Comparison of ENCODE assay signal across 23 mouse cellular contexts in genomic region chr15:5533656-5534055, GRCm38 (mm10).
DNase-seq lines count a peak whose midpoint lies in the region; ATAC-seq and TF ChIP-seq lines count a peak whose summit lies in the region.
"Had no signal": no experiment of that assay in that cellular context is flagged by ENCODE, and none has a peak within 500 bp of the region (broad histone marks: within the 10 kb centered on the region; RNA-seq: fewer than 3 reads in every experiment).

No protein-coding gene starts in this region.

- H3K4me1 ChIP-seq in midbrain, postnatal 0 days (ENCODE audit: insufficient read depth, low read length): no peaks in the 10 kb centered on the region
- H3K4me1 ChIP-seq: embryonic facial prominence, embryonic 13.5 days; embryonic facial prominence, embryonic 15.5 days; forebrain, embryonic 13.5 days; forebrain, embryonic 15.5 days had no signal

- no peak overlapping the region for H3K9ac ChIP-seq in midbrain, postnatal 0 days (replicated peaks; ENCODE audit: low read length, poor library complexity, severe bottlenecking)
- H3K9ac ChIP-seq: embryonic facial prominence, embryonic 13.5 days; embryonic facial prominence, embryonic 15.5 days; forebrain, embryonic 13.5 days; forebrain, embryonic 15.5 days; forebrain, postnatal 0 days had no signal

- H3K4me2 ChIP-seq in midbrain, postnatal 0 days (ENCODE audit: low read depth, low read length, poor library complexity, severe bottlenecking): no peak overlapping the region
- H3K4me2 ChIP-seq: embryonic facial prominence, embryonic 13.5 days; embryonic facial prominence, embryonic 15.5 days; forebrain, embryonic 13.5 days; forebrain, embryonic 15.5 days had no signal

- TF ChIP-seq CTCF in C2C12 (IDR thresholded peaks at IDR 0.05; ENCODE audit: control insufficient read depth, insufficient read depth, insufficient read length): no peak
- TF ChIP-seq CTCF in midbrain, postnatal 0 days (IDR thresholded peaks at IDR 0.05): no peak

- no peak overlapping the region for H3K4me3 ChIP-seq in C2C12 (ENCODE audit: insufficient read depth, poor library complexity, severe bottlenecking)
- no peak overlapping the region for H3K4me3 ChIP-seq in midbrain, postnatal 0 days (ENCODE audit: low read depth, low read length)
- H3K4me3 ChIP-seq: embryonic facial prominence, embryonic 13.5 days; embryonic facial prominence, embryonic 15.5 days; forebrain, embryonic 13.5 days; forebrain, embryonic 15.5 days had no signal

- no peak for ATAC-seq in midbrain, postnatal 0 days (ENCODE audit: low FRiP score)
- ATAC-seq: activated CD4-positive, CD25-positive, alpha-beta regulatory T cell, adult 4 months; forebrain, embryonic 13.5 days; forebrain, embryonic 15.5 days; forebrain, postnatal 0 days; Patski had no signal

- no peak overlapping the region for H3K27ac ChIP-seq in midbrain, postnatal 0 days (ENCODE audit: low read depth, low read length)
- H3K27ac ChIP-seq: embryonic facial prominence, embryonic 13.5 days; embryonic facial prominence, embryonic 15.5 days; forebrain, embryonic 13.5 days; forebrain, embryonic 15.5 days had no signal

- H3ac ChIP-seq in C2C12 (ENCODE audit: control insufficient read depth, insufficient read length, low read depth): no peak overlapping the region

- H3K27me3 ChIP-seq in C2C12 (ENCODE audit: control insufficient read depth, insufficient read depth, insufficient read length): no peaks in the 10 kb centered on the region
- no peaks in the 10 kb centered on the region for H3K27me3 ChIP-seq in midbrain, postnatal 0 days (ENCODE audit: insufficient read depth, low read length)
- H3K27me3 ChIP-seq: embryonic facial prominence, embryonic 13.5 days; embryonic facial prominence, embryonic 15.5 days; forebrain, embryonic 13.5 days; forebrain, embryonic 15.5 days; Patski had no signal

- H3K9me3 ChIP-seq in midbrain, postnatal 0 days (ENCODE audit: low read length): no peaks in the 10 kb centered on the region
- H3K9me3 ChIP-seq: embryonic facial prominence, embryonic 13.5 days; embryonic facial prominence, embryonic 15.5 days; forebrain, embryonic 13.5 days; forebrain, embryonic 15.5 days had no signal

- no peaks in the 10 kb centered on the region for H3K79me2 ChIP-seq in C2C12 (ENCODE audit: control insufficient read depth, insufficient read depth)

- H3K79me3 ChIP-seq in C2C12 (ENCODE audit: low read depth): no peaks in the 10 kb centered on the region

- DNase-seq in adipocyte (ENCODE audit: low spot score): peak; percentile 39
- DNase-seq in gastrocnemius, adult 8-10 months (ENCODE audit: low spot score in 2 of 2): no peak
- DNase-seq in midbrain, postnatal 0 days (ENCODE audit: low spot score): no peak
- DNase-seq in layer of hippocampus, adult 8-10 months (ENCODE audit: low spot score in 2 of 2): no peak
- DNase-seq: adrenal gland, adult 2 months; adrenal gland, postnatal 10 days; adrenal gland, postnatal 25 days; B cell, adult 2 months; cerebellum, adult 11 months; cerebellum, adult 18-20 months; cerebellum, adult 8-10 months; cerebellum, adult 9-11 months; cerebellum, postnatal 14 days; cerebellum, postnatal 36 days; embryo, embryonic 11 days; forebrain, postnatal 0 days had no signal

- no peaks in the 10 kb centered on the region for H3K36me3 ChIP-seq in C2C12 (ENCODE audit: control insufficient read depth, insufficient read depth)
- no peaks in the 10 kb centered on the region for H3K36me3 ChIP-seq in midbrain, postnatal 0 days (ENCODE audit: insufficient read depth, low read length)
- H3K36me3 ChIP-seq: embryonic facial prominence, embryonic 13.5 days; embryonic facial prominence, embryonic 15.5 days; forebrain, embryonic 15.5 days had no signal

TF ChIP-seq in C2C12, 6 proteins besides CTCF, POLR2A, EP300 and RAD21:
- TF ChIP-seq MAX (IDR thresholded peaks at IDR 0.05): no peak
- no peak for TF ChIP-seq USF1 (IDR thresholded peaks at IDR 0.05; ENCODE audit: low read depth)
- TF ChIP-seq CEBPB (IDR thresholded peaks at IDR 0.05; ENCODE audit: low read depth): no peak
- TF ChIP-seq FOSL1 (IDR thresholded peaks at IDR 0.05; ENCODE audit: insufficient read depth, low read length, poor library complexity, severe bottlenecking): peak; percentile 21
